Mouse (Mus musculus) cerebellum, adult 18-20 months (tissue): ENCODE data around the gene Akap13.

Experiments used
- DNase-seq, 2 experiments: peaks; one replicate each; pipeline ENCODE4 v3.0.0; 2021

Gene Akap13

DNA sequence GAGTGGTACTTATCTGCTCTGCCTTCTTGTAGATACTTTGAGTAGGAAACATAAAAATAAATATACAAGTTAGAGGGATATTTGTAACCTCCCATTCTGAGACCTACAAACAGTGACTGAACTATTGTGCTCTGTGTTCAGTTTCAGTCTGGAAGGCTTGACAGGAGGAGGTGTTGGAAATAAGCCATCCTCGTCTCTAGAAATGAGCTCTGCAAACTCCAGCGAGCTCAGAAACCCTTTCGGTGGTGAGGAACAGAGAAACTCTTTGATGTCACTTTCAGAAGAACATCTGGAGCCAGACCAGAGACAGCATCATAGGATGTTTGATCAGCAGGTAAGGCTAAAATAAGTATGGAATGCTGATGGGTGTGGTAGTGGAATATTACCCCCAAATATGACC lies 229.6 kb downstream of the Akap13 start:
- no peak for DNase-seq

DNA sequence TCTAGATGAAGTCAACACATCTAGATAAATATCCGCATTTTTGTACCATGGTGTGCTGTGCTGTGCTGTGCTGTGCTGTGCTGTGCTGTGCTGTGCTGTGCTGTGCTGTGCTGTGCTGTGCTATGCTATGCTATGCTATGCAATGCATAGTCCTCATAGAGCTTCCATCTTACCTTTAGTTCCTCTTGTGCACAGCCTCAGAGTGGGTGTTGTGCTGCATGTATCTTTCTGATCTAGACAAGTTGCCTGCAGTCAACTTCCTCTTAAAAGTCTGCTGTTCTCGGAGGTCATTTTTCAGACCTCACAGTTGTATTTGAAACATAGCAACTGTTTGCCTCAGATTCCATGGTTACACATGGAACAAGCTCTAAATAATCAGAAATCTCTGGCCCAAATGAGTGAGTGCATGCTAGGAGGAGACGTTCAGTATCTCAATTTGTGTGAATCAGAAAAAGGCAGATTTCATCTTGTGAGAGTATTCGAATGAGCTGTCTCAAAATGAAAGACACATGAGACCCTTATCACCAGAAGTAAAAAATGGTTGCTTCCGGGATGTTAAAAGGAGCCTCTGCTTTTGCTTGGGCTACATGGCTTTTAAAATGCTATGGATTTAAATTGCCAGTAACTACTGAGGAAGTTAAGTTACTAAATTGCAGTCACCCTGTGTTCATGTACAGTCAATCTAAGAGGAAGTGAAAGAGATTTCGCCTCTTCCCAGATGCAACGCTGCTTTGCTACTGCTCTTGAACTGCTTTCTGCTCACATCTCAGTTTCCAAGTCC lies 230.9 kb downstream of the Akap13 start:
- DNase-seq: no peak

GRCm38 (mm10) chr7:75686827-75687164 lies 231.5 kb downstream of the Akap13 start:
- DNase-seq: no peak

DNA sequence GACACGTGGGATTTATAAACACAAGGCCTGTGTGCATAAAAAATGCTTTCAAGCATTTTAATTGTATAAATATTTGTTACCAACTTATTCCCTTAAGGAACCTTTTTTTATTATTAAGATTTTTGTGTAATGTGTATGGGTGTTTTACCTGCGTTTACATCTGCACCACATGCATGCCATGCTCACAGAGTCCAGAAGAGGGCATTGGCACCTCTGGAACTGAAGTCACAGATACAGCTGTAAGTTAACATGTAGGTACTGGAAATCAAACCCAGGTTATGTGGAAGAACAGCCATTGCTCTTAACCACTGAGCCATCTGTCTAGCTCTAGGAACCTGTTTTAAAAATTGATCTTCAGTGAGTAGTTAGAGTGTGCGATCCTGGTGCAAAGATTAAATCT lies 232.8 kb downstream of the Akap13 start:
- no peak for DNase-seq

- no peak for DNase-seq
Observed at GRCm38 (mm10) chr7:75694777-75695176, 239.4 kb downstream of the Akap13 start.

- DNase-seq: no peak
Observed at GRCm38 (mm10) chr7:75699836-75700235, 244.5 kb downstream of the Akap13 start.

GRCm38 (mm10) chr7:75700771-75701345 lies 245.5 kb downstream of the Akap13 start:
- no peak for DNase-seq

DNA sequence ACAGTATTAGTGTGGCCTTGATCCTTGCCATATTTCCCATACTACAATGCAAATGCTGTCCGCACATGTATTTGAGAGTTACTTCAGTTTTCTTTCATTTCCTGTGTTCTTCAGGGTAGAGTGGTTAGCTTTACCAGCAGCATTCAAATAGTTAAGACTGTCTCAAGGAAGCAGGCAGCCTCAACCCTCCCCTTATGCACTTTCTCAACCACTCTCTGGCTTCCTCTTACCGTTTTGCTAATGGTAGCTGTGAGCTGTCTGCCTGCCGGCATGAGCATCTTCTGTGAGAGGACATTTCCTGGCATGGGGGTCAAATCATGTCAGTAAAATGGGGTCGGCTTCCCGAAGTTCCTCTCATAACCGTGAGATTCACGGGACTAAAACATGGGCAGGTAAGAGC lies 246.4 kb downstream of the Akap13 start:
- DNase-seq: no peak

- no peak for DNase-seq
Observed at GRCm38 (mm10) chr7:75702368-75702767, 247.0 kb downstream of the Akap13 start.

- no peak for DNase-seq
Observed at GRCm38 (mm10) chr7:75702966-75703645, 247.8 kb downstream of the Akap13 start.

- DNase-seq: no peak
Observed at GRCm38 (mm10) chr7:75704862-75705261, 249.5 kb downstream of the Akap13 start.

DNA sequence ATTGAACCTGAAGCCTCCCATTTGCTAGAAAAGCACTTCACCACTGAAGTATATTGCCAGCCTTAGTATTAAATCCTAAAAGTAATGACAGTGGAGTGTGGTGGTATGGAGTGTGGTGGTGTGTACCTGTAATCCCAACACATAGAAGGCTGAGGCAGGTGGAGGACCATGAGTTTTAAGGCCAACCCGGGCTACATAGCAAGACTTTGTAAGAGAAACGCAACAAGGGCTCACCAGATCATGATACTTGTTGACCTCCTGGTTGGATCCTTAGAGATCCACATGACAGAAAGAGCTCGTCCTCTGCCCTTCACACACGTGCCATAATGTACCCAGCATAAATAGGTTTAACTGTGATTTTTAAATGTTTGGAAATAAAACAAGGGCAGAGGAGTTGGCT lies 254.6 kb downstream of the Akap13 start:
- no peak for DNase-seq

GRCm38 (mm10) chr7:75710920-75711319 lies 255.6 kb downstream of the Akap13 start:
- no peak for DNase-seq

- no peak for DNase-seq
Observed at GRCm38 (mm10) chr7:75711436-75711835, 256.1 kb downstream of the Akap13 start.

GRCm38 (mm10) chr7:75712808-75713207 lies 257.5 kb downstream of the Akap13 start:
- no peak for DNase-seq

- no peak for DNase-seq
Observed at GRCm38 (mm10) chr7:75713959-75714358, 258.6 kb downstream of the Akap13 start.

DNA sequence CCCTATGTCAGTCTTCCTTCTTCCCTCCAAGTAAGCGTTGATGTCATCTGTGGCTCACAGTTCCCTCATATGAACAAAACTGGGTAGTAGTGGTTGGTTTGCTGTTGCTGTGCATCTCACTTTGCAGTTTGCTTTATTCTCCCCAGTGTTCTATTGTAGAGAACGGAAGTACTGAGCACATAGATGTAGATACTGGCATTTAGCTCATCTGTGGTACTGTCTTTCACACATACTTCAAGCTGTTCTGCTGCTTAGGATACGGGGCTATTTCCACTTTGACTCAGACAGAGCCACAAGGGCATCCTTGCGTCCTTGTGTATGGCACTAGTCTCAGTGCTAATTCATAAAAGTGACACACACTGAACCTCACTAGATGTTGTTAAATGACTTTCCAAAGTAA lies 259.7 kb downstream of the Akap13 start:
- no peak for DNase-seq

DNA sequence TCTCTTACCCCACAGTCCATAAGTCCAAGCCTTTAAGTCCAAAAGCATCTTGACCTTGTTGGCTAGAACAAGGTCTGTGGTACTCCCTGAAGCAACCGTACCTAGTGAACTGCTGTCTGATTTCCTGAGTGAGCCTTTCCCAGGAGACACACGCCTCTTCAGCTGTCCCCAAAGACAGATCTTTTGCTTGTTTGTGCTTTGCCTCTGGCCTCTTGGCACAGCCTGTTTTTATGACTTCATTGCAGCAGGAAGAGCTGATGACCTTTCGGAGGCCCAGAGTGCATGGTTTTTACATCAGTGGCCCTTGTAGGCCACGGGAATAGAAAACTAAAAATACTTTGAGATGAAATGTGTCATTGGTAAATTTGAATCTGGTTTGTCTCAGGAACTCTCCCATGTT lies 260.6 kb downstream of the Akap13 start:
- no peak for DNase-seq

- no peak for DNase-seq
Observed at GRCm38 (mm10) chr7:75717349-75717748, 262.0 kb downstream of the Akap13 start.

DNA sequence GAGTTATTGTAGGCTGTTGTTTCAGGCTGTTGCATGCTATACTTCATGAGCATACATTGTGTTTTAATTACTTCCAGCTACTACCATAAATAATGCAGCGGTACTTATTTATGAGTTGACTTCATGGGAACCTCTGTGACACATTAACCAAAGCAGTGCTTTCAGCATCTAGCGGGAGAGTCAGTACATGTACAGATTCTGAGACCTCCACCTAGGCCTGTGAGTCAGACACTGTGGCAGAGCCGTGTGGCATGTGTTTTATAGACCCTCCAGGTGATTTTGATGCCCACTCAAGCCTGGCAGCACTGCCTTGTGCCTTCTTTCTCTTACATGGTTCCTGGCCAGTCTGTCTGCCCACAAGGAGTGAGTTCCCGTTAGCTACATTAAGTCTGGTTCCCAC lies 266.0 kb downstream of the Akap13 start:
- no peak for DNase-seq

- DNase-seq: no peak
Observed at GRCm38 (mm10) chr7:75724012-75724411, 268.7 kb downstream of the Akap13 start.

- DNase-seq: no peak
Observed at GRCm38 (mm10) chr7:75725899-75726298, 270.6 kb downstream of the Akap13 start.

GRCm38 (mm10) chr7:75726867-75727266 lies 271.5 kb downstream of the Akap13 start:
- DNase-seq: no peak

DNA sequence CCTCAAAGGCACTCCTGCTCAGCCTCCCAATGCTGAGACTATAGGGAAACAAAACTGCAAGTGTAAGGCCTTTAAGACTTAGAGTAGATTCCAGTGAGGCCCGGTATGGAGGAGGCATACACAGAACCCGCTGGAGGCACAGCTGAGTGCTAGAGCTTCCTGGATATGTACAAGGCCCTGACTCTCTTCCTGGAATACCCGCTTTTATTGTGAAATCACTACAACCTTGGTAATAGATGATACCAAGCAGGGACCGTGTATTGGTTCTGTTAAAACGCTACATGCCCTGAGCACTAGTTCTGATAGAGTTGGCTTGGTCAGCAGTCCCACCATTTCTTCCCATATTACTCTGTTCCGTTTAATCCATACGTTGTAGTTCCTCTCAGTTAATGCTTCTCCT lies 274.3 kb downstream of the Akap13 start:
- DNase-seq: no peak
